Mouse (Mus musculus) cerebellum, postnatal 14 days (tissue): ENCODE data around the gene Stoml1.

Experiments used
- DNase-seq, 2 experiments: peaks; one replicate each; pipeline ENCODE4 v3.0.0; 2021; ENCODE audit warnings: mixed read lengths in 2 of 2

Stoml1 gene

GRCm38 (mm10) chr9:58308395-58308794 is 55.4 kb downstream of the Stoml1 start:
- no peak for DNase-seq

- no peak for DNase-seq
Measured at GRCm38 (mm10) chr9:58310043-58310660, 57.2 kb downstream of the Stoml1 start.

GRCm38 (mm10) chr9:58311191-58311910 is 58.4 kb downstream of the Stoml1 start:
- no peak for DNase-seq
